Mouse (Mus musculus) neutrophil, adult 5-6 weeks (primary cell): ENCODE data around the gene Pdcd6. TPM values are rescaled to one million over a fixed set of nuclear protein-coding genes. Genes with fewer than 3 reads are reported as not detected.

ENCODE experiments used
- ATAC-seq: fragments of 151-379, 151-347 bp; 2 replicates; pipeline ENCODE4 v1.8.0; 2017; ENCODE audit warnings: mild to moderate bottlenecking, moderate TSS enrichment; ENCODE audit not compliant: insufficient number of reproducible peaks, poor library complexity, low FRiP score, severe bottlenecking; ENCODE audit errors: extremely low read depth
- total RNA-seq: library from RNA; stranded (forward); fragments of 200-1000 nt; gene quantifications from 2 replicates; pipeline ENCODE4 v1.2.3, GENCODE M21; 2017

Pdcd6 gene
- total RNA-seq: 106 and 110 TPM in 2 replicates

DNA sequence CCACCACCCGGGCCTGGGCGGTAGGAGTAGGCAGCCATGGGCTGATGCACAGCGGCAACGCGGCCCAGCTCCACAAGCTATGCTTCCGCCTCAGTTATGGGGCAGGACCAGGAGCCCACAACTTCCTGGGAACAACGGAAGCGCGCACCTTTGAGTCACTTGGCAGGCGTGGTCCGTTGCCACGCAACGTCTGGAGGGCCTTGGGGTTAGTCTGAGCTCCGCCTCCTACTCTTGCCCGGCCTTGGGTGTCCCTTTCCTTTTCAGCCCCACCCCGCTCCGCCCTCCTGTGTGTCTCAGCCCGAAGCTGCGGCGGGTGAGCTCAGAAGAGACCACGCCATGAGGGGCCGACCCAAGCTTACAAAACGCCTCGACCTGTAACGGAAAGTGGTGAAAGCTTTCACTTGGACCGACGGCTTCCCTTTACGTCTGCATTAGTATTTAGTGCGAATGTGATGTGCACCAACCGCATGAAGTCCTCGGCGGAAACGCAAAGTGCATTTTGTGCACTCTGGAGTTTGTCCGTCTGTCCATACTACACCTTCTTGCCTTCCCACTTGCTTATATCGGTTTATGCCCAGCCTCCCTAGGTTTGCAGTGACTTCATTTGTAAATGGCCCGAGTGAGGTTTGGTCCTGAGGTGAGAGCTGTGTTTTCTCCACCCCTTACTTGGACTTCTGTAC is at the start of gene Pdcd6:
Gene Pdcd6 (minus strand): TSS at position 411 of the 680 bp plus-strand sequence.
- peak; percentile 96 for ATAC-seq

DNA sequence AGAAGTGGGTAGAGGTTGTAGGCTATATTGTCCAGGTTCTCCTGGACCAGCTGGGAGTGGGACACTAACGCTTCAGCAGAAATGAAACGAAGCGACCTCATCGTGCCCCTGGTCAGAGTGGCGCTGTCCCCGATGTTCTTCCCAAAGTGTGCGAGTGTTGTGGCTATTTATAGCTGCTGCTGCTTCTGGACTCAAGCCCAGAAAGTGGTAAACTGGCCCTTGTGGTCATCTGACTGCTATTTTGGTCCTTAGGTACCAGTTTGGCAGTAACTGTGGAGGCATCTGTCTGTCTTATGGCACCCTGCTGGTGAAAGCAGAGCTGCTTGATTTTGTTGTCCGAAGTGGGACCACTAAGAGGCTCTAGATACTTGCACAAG is 46.5 kb upstream of the Pdcd6 start, which contains the start of gene Lrrc14b:
Gene Lrrc14b (minus strand): TSS at position 147 of the 377 bp plus-strand sequence.
- ATAC-seq: no peak

DNA sequence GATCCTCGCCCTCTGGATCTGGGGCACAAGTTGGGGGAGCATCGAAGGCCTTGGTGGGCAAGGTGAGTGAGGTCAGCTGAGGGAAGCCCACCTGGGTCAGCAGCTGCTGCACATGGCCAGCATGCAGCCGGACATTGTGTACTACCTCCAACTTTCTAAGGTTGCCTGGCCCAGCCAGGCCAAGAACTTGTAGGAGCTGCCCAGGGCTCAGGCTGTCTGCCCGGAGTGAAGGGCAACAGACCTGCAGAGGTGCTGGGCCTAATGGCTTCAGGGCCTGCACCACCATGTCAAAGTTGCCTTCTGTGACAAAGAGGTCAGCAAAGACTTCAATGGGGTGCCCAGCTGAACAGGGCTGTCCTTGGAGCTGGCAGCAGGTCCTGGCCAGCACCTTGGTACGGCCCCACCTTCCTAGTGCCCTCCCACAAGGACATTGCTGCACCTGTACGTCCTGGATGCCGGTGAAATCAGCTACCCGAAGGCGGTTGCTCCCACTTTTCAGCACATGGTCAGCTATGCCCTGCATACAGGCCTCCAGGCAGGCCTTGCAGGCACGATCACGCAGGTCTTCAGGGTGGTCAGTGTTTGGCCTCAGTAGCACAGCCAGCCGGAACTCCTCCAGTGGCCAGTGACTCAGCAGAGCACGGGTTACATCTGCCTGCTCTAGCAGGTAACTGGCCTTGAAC is 45.9 kb upstream of the Pdcd6 start:
- ATAC-seq: no peak

DNA sequence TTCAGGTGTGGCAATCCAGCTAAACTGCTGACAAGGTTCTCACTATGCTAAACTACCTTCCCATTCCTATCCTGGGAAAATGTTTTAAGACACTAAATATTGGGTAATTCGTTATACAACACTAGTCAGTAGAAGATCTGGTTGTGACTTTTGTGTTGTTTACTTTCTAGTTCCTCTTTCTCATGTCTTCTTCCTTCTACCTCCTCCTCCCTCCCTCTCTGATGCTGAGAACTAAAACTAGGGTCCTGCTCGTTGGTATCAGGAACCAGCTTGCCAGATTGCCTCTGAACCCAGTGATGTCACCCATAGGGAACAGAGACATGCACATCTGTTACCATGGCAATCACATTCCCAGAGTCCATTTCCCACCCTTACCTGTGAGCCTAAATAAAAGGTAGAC is 44.8 kb upstream of the Pdcd6 start:
- ATAC-seq: peak; percentile 71; the same call in 1 of the 2 replicates

DNA sequence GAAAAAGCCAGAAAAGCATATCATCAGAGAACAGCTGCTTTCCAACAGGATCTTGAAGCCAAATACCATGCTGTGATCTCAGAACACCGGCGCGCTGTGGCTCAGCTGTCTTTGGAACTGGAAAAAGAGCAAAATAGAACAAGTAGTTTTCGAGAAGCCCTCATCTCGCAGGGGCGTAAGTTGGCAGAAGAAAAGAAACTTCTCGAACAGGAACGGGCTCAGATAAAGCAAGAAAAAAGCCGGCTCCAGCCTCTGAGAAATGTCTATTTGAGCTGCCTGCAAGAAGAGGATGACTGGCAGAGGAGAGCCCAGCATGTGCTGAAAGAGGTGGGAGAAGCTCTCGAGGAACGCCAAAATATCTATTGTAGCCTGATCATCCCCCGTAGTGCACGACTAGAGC is 39.1 kb upstream of the Pdcd6 start:
- no peak for ATAC-seq

DNA sequence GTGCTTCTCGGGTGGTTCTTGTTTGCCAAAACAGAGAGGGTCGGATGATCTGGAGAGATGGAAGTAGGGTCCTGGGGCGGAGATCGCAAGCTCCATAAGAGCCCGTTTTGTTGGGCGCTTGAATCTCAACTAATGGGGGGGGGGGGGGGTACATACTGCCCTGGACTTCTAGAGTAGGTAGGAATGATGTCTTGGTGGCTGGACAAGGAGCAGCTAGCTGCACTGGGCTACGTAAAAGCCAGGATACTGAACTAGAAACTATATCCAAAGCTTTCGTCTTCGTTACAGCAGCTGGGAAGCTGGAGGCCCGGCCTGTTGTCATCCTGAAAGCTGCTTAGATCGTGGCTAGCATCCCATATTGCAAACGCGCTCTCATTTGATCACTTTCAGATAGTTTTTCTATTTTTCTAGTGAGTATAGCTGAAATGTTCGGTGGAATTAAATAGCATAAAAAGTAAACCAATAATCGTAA is 33.1 kb upstream of the Pdcd6 start:
- ATAC-seq: no peak

DNA sequence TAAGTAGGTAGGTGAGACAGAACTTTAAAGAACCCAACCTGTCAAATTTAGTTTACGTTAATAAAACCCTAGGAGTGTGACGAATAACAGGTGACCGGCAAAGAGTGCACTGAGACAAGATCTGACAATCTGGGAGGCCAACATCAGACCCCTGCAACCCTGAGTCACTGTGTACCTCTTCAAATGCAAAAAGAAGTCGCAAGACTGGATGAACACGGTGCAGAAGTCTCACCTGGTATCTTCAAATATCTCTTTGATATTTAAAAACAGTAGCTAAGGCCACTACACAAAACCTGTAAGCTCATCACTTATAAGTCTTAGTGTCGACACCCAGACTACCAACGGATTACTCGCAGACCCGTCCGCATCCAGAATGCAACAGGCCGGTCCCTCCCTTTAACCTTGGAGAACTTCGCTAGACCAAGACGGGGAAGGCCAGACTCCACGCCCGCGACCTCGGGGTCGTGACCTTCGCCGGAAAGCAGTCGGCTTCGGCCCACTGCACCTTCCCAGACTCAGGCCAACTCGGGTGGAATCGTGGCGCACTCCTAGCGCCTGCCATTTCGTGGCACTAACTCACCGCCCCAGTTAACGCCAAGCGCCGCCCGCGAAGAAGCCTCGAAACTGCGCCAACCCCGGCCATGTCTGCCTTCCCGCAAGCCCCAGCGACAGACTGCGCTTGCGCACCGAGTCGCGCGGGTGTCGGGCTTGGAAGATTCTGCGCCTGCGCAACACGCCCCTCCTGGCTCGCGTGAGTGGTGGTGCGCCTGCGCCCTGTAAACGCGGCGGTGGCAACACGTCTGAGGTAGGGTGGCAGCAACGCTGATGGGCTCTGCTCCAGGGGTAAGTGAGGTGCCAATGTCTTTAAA is 32.4 kb upstream of the Pdcd6 start, which contains the start of the genes Sdha and Ccdc127:
Gene Sdha (minus strand): TSS at position 715 of the 869 bp plus-strand sequence.
Gene Ccdc127 (plus strand): TSS at position 744 of the 869 bp plus-strand sequence.
- peak; percentile 95 for ATAC-seq

DNA sequence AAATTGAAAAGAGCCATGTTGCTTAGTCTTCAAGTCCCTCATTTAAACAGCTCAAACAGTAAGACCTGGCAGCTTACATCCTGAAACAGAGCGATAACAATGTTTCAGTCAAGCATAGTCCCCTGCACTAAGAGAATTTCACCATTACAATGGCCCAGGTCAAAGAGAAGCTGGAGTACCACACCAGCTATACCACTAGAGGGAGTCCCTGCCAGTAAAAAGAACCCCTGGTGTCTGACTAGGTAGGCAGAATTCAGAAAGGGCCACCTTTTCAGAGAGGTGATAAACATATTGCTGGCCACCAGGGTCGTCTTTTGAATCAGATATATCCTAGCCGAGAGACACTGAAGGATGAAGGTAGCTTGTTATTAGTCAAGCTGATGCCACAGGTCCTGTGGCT is 23.7 kb upstream of the Pdcd6 start:
- peak; percentile 96 for ATAC-seq

DNA sequence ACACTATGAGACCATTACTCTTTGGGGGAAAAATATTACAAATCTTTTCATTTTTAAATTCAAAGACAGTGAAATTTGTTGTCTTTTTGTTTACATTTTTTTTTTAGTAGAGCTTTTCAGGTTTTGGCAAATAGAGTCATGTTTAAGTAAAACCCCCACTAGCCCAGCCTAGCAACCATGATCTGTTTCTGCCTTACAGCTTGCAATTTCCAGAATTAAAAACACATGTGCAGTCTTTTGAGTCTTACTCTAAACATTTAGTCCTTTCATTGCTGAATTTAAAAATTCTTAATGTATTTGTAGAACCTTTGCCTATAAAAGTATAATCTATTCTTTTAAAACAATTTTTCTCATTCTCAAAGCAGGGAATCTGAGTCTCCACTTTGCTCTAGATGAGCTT is 11.9 kb upstream of the Pdcd6 start:
- ATAC-seq: no peak

DNA sequence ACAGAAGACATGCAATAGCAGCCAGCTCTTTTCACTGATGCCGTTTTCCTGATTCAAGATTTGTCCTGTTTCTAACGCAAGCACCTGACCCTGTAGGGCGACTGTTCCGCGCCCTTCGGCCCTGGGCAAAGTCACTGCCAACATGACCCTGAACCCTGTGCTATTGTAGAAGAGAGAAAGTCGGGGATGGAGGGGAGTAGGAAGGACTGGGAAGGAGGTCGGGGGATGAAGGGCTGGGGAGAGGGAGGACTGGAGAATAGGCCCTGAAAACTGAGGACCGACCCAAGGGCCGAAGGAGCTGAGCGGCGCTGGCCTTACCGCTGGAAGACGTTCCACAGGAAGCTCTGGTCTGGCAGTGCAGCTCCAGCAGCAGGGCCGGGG is 601 bp downstream of the Pdcd6 start:
- ATAC-seq: no peak

DNA sequence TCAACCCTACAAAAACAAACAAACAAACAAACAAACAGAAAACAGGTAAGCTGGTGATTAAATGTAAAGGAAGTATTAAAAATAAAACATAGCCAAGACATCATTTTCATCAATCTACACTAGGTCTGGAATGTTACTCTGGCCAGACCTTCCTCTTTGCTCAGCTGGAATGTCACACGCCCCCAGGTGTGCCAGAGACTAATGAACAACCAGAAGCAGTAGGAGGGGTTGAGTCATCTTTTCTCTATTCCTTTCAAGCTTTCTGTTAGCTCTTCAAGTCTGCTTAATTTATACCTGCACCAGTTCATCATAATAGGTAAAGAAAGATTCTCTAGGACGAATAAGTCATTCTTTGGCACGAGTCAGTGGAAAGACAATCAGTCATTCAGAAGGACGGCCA is 994 bp downstream of the Pdcd6 start:
- ATAC-seq: no peak

DNA sequence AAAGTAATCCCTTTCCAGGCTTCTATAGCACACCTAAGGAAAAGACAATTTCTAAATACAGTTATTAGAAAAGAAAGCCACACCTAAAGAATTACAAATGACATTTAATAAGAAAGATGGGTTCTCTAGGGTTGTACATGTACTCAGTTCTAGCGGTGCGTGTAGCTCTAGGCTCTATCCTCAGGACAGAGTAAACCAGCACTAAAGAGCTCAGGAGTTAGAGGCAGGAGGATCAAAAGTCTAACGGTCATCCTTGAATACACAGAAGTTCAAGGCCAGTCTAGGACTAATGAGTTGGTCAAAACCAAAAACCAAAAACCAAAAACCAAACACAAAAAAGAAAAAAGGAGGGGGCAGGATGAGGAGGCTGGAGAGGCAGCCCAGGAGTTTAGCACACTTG is 2.8 kb downstream of the Pdcd6 start:
- ATAC-seq: no peak

DNA sequence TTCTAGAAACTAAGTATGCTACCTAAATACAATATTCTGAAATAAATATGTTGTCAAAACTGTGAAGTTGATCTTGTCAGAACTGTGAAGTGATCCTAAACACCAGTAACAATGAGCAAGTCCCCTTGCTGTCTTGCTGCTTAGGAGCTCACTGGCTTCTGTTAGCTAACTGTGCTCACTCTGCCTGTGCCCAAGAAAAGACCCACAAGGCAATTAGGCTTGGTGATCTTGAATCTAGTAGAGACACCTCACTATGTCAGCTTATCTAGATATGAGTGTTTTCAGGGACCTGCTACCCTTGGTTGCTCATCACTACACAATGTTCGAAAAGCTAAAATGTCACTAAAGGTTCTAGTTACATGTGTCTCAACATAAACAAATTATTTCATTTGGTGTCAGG is 11.6 kb downstream of the Pdcd6 start:
- no peak for ATAC-seq

DNA sequence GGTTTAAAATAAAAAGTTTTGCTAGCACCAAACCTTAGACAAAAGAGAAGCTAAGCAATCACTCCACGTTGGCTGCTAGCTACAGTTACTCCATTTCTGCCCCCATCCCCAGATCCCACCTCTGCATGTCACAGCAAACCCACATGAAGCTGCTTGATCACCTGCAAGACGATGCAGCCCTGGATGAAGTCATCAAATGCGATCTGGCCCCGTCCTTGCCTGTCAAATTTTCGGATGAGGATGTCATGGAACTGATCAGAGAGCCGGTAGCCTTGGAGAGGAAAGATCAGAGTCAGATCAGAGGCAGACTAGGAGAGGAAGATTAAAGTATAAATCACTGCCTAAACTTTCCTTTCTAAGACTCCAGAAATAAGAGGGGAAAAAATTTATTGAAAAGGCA is 12.0 kb downstream of the Pdcd6 start:
- no peak for ATAC-seq

DNA sequence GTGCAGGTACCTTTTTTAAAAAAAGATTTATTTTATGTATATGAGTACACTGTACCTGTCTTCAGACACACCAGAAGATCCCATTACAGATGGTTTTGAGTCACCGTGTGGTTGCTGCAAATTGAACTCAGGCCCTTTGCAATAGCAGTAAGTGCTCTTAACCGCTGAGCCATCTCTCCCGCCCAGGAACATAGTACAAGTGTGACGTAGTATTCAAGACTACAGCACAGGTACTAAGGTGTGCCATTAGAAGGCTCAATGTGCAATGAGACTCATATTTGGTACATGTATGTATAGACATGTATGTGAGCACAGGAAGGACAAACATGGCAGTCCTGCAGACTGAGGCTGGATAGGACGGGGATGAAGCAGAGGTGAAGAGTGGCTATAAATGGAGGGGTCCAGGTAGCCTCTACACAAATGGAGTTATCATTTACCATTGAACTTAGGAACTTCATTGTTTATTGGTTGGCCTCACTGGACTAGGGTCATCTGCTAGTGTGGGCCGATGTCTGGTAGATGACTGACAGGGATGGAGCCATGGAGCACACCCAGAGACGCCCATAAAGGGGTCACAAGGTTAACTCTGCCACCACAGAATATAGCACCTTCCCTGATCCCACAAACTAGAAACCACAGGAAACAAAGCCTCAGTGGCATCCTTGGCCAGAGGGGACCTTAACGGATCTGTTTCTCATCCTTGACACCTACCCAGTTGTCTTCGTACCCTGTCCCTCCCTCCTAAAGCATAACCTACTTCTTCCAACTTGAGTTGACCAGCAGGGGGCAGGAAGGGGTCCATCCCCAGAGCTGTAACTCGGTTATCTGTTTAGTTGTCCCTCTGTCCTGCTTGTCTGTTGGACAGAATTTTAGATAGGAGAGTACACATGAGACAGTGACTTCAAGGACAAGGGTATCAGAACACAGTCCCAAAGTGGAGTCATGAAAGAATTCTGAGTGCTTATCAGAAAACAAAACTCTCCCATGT is 15.0 kb downstream of the Pdcd6 start:
- ATAC-seq: no peak

DNA sequence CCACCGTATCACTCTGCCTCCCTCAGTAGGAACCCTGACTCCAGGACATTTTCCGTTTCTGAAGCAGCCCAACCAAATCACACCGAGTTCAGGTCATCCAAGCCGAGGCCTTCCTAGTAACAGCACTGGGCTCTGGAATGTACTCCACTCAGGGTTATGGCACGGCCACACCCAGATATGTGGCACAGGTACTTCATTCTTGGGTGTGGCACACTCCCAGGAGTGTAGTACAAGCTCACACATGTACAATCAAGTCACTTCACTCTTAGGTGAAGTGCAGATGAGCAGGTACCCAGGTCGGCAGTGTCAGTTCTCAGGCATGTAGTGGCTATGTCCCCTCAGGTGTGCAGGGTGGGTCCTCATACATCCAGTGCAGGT is 15.8 kb downstream of the Pdcd6 start:
- ATAC-seq: no peak

DNA sequence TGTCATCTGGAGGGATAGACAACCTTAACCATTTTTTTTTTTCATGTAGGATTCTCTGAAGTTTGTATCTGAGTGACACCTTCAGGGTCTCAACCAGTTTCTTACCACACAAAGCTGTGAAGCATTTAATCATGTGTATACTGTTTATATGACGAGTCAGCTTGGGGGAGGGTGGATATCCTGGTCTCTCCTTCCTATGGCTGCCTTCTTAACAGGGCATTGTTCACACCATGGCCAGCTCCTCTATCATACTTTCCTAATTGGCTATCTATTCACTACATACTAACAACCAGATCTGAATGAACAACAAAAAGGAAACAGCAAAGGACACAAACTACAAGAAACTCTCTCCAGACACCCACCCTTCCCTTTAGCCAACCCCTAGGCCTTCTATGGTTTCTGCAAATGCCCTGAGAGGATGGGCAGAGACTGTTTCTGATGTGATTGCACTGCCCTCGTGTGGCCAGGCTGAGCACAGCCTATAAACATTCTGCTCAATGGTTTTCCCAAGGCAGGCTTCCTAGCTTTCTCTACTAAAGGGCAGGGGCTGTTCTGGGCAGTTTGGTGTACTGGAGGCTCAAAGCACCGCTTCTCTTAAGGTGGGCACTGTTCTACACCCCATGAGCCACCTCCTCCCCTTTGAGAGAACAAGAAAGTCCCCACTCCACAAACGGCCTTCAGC is 16.3 kb downstream of the Pdcd6 start:
- ATAC-seq: peak; percentile 56; the same call in 1 of the 2 replicates

DNA sequence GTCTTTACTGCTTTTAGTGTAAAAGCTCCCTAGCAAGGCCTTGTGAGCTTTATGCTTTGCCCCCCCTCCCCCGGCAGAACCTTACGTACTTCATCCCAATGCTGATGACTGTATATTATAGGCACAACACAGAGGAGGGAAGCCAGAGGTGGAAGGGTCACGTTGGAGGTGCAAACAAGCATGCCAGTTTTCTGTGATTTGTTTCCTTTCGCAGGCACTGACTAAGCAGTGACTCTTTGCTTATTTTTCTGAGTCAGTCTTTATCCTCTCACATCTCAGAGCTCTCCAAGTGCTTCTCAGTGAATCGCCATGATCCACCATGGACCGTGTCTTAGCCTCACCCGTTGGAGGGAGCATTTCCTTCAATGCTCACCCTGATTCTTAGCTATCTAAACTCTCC is 21.0 kb downstream of the Pdcd6 start:
- no peak for ATAC-seq
